16 mouse cellular contexts compared by ENCODE assay signal in genomic region chr1:127833714-127834113, GRCm38 (mm10). TPM values are rescaled to one million over a fixed set of nuclear protein-coding genes. Genes with fewer than 3 reads are reported as not detected.
"Had no signal": no experiment of that assay in that cellular context is flagged by ENCODE, and none has a peak within 500 bp of the region (broad histone marks: within the 10 kb centered on the region; RNA-seq: fewer than 3 reads in every experiment).

No protein-coding gene starts in this region.

- H3K4me2 ChIP-seq: limb, embryonic 12.5 days; midbrain, embryonic 13.5 days; neural tube, embryonic 15.5 days had no signal

- H3K27me3 ChIP-seq: limb, embryonic 12.5 days; midbrain, embryonic 13.5 days; neural tube, embryonic 15.5 days had no signal

- H3K9me3 ChIP-seq: limb, embryonic 12.5 days; midbrain, embryonic 13.5 days; neural tube, embryonic 15.5 days had no signal

- DNase-seq: kidney, adult 18-20 months; kidney, postnatal 10 days; kidney, postnatal 4 days; lung, adult 2 months; lung, postnatal 36 days; thymus, adult 2 months; thymus, postnatal 36 days had no signal

- H3K4me1 ChIP-seq: midbrain, embryonic 13.5 days; neural tube, embryonic 15.5 days had no signal

- H3K27ac ChIP-seq: layer of hippocampus, adult 2 months; limb, embryonic 12.5 days; midbrain, embryonic 13.5 days; neural tube, embryonic 15.5 days; stomach, postnatal 0 days had no signal

- H3K4me3 ChIP-seq: layer of hippocampus, adult 2 months; limb, embryonic 12.5 days; midbrain, embryonic 13.5 days; neural tube, embryonic 15.5 days had no signal

- H3K9ac ChIP-seq: limb, embryonic 12.5 days; midbrain, embryonic 13.5 days; neural tube, embryonic 15.5 days had no signal

- ATAC-seq: lung, postnatal 0 days; midbrain, embryonic 13.5 days had no signal

- H3K36me3 ChIP-seq: limb, embryonic 12.5 days; midbrain, embryonic 13.5 days; neural tube, embryonic 15.5 days had no signal

RNA-seq across cellular contexts. Expression of gene Map3k19, which starts 21.1 kb away (rescaled TPM):
- total RNA-seq: liver, adult 2 months had no signal
- polyA plus RNA-seq: kidney, embryonic 14.5 days; limb, embryonic 12.5 days; neural tube, embryonic 11.5 days; stomach, postnatal 0 days had no signal
